Mouse (Mus musculus) heart, postnatal 25 days (tissue): Measurements from ENCODE around the gene Lgals3bp. TPM values are rescaled to one million over a fixed set of nuclear protein-coding genes. Genes with fewer than 3 reads are reported as not detected.
A peak's percentile ranks its signal among the peaks of the same experiment; 100 is the strongest.

Source experiments
- DNase-seq: peaks from one replicate; pipeline ENCODE4 v3.0.0; 2022; ENCODE audit warnings: low spot score
- intact Hi-C: fragments of 180-260 bp; cut with DNase I; formaldehyde crosslinking; loops from one replicate; pipeline ENCODE4 v1.15.1; 2025
- total RNA-seq, 2 experiments: library from RNA; stranded (reverse); gene quantifications; 2 replicates each; pipeline ENCODE4 v1.2.3; 2021

The Lgals3bp gene
- 10 to 100 TPM; 19.2 to 24.0 TPM for total RNA-seq

- intact Hi-C loops = no loop called here
- DNase-seq = peak; percentile 53
Measured at GRCm38 (mm10) chr11:118401760-118402280, at the start of gene Lgals3bp. Gene Lgals3bp, minus strand, starts transcription at chr11:118402092.

GRCm38 (mm10) chr11:118451211-118451610 is 49.3 kb upstream of the Lgals3bp start:
- DNase-seq = no peak
- intact Hi-C loops = no loop called here

GRCm38 (mm10) chr11:118448385-118448784 is 46.5 kb upstream of the Lgals3bp start:
- DNase-seq = peak; percentile 82
- intact Hi-C loops = loop anchor here (5.0 kb wide), 1 partner anchor 294 kb away; no protein-coding TSS in a partner anchor

- intact Hi-C loops = loop anchor here (5.0 kb wide), 1 partner anchor 295 kb away; no protein-coding TSS in a partner anchor
- no peak for DNase-seq
Measured at GRCm38 (mm10) chr11:118447346-118447745, 45.5 kb upstream of the Lgals3bp start.

- peak; percentile 44 for DNase-seq
- intact Hi-C loops = loop anchor here (1.0 to 5.0 kb wide), 2 partner anchors 45 to 296 kb away; no protein-coding TSS in a partner anchor
Measured at GRCm38 (mm10) chr11:118445843-118446242, 44.0 kb upstream of the Lgals3bp start.

- DNase-seq = no peak
- intact Hi-C loops = loop anchor here (1.0 kb wide), 1 partner anchor 20 kb away; no protein-coding TSS in a partner anchor
Measured at GRCm38 (mm10) chr11:118443201-118443970, 41.5 kb upstream of the Lgals3bp start.

GRCm38 (mm10) chr11:118442691-118443090 is 40.8 kb upstream of the Lgals3bp start:
- DNase-seq = no peak

GRCm38 (mm10) chr11:118438665-118439414 is 36.9 kb upstream of the Lgals3bp start:
- intact Hi-C loops = no loop called here
- no peak for DNase-seq

More at GRCm38 (mm10) chr11:118442691-118443090, 40.8 kb upstream of the Lgals3bp start:
- intact Hi-C loops = loop anchor here (1.0 kb wide), 1 partner anchor 19 kb away; no protein-coding TSS in a partner anchor

GRCm38 (mm10) chr11:118436471-118436935 is 34.6 kb upstream of the Lgals3bp start:
- intact Hi-C loops = no loop called here
- no peak for DNase-seq

- no peak for DNase-seq
- intact Hi-C loops = no loop called here
Measured at GRCm38 (mm10) chr11:118434093-118434492, 32.2 kb upstream of the Lgals3bp start.

GRCm38 (mm10) chr11:118433398-118433868 is 31.5 kb upstream of the Lgals3bp start:
- intact Hi-C loops = no loop called here
- DNase-seq = no peak

GRCm38 (mm10) chr11:118431100-118431948 is 29.4 kb upstream of the Lgals3bp start:
- DNase-seq = no peak
- intact Hi-C loops = no loop called here

- intact Hi-C loops = no loop called here
- no peak for DNase-seq
Measured at GRCm38 (mm10) chr11:118430291-118430885, 28.5 kb upstream of the Lgals3bp start.

GRCm38 (mm10) chr11:118428944-118429709 is 27.2 kb upstream of the Lgals3bp start:
- DNase-seq = no peak
- intact Hi-C loops = no loop called here

- no peak for DNase-seq
- intact Hi-C loops = no loop called here
Measured at GRCm38 (mm10) chr11:118428460-118428868, 26.6 kb upstream of the Lgals3bp start.

- no peak for DNase-seq
Measured at GRCm38 (mm10) chr11:118427986-118428385, 26.1 kb upstream of the Lgals3bp start, which contains the start of gene C1qtnf1. Gene C1qtnf1, plus strand, starts transcription at chr11:118428203.

GRCm38 (mm10) chr11:118427266-118427779 is 25.4 kb upstream of the Lgals3bp start:
- intact Hi-C loops = no loop called here
- DNase-seq = no peak

More at GRCm38 (mm10) chr11:118427986-118428385, 26.1 kb upstream of the Lgals3bp start, which contains the start of gene C1qtnf1:
- intact Hi-C loops = no loop called here

GRCm38 (mm10) chr11:118426765-118427164 is 24.9 kb upstream of the Lgals3bp start:
- no peak for DNase-seq
- intact Hi-C loops = no loop called here
